Mouse (Mus musculus): ENCODE results near the gene Col25a1.

Gene Col25a1

GRCm38 (mm10) chr3:130131201-130131600 lies at the start of gene Col25a1:
Gene Col25a1 (plus strand): TSS chr3:130131501.
- no peak for DNase-seq

DNA sequence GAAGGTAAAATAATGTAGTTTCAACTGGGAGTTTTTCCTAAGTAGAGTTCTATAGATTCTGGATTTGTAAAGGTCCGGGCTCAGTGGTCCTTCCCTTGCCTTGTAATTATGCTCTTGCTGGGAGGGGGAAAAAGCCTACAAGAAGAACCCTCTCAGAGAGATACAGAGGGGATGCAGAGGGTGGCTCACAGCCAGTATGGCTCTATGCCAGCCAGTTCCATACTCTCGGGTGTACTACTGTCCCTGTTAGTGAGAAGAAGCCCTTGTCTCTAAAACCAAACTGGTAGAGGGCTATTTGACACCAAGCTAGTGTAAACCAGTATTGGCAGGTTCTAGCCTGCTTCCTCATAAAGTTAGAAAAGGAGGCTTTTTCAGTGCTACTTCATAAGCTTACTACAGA lies 48.0 kb upstream of the Col25a1 start:
- peak; percentile 57 for DNase-seq

GRCm38 (mm10) chr3:130086372-130087080 lies 44.8 kb upstream of the Col25a1 start:
- peak; percentile 96 for DNase-seq

DNA sequence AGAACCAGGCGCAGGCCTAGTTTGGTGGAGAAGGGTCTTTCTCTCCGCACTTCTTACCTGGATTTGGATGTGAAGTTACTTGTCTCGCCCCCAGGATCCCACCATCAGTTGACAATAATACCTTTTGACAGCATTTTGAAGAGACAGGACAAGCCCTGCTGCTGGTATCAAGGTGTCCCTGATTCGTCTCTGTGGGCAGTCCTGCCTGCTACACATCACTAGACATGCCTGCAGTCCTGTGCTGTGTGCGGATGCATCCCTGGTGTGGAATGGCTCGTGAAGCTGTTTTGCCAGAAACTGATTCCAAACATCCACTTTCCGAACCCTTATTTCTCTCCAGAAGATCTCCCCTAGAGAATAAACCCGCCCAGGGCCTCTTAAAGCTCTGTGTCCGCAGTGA lies 43.8 kb upstream of the Col25a1 start:
- peak; percentile 83 for DNase-seq

DNA sequence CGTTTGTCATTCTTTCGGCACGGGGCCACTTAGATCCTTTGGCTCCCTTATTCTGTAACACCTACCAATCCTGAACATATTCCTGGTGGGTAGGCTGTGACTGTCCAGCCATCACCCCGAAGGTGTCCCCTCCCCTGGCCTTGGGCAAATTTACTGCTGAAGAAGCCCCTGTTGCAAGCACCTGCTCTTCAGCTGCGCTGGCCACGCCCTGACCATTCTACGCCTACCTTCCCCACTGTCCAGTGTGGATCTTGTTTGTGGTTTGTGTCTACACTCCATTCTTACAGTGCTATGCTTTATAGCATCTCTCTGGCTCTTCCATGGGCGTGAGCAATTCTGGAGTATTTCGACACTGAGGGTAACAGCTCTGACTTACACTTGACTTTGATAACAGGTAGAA lies 42.6 kb upstream of the Col25a1 start:
- DNase-seq = peak; percentile 54

DNA sequence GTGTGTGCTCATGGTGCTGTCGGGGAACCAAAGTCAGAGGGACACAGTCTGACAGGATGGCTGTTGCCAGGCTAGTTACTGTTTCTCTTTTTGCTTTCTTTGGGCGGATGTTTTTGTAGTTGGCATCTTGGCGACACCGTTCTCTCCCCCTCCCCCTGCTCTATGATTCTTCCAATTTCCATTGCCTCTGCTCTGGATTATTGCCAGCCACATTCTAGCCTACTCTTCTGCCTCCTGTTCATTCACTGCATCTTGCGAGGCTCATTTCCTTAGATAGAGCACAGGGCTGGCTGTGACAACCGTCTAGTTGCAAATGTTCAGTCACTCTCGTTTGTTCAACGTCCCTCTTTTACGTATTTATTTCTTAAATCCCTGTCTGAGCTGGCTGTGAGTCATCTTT lies 40.8 kb upstream of the Col25a1 start:
- no peak for DNase-seq

GRCm38 (mm10) chr3:130094125-130094704 lies 37.1 kb upstream of the Col25a1 start:
- no peak for DNase-seq

GRCm38 (mm10) chr3:130095160-130095781 lies 36.0 kb upstream of the Col25a1 start:
- no peak for DNase-seq

DNA sequence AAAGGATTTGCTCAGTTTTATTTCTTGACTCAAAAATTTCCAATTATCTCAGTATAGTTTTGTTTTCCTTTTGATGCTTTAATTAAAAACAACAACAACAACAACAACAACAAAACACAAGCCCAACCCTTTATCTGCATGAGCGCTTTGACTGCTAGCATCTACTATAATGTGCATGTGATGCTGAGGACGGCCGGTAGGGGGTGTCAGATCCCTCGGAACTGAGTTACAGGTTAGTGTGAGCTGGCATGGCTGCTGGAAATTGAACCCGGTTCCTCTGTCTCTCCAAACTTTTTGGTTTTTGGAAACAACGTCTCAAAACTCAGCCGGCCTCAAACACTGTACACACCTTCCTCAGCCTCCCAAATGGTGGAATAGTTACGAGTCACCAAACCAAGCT lies 27.8 kb upstream of the Col25a1 start:
- DNase-seq = no peak

GRCm38 (mm10) chr3:130104471-130104870 lies 26.8 kb upstream of the Col25a1 start:
- DNase-seq = no peak

DNA sequence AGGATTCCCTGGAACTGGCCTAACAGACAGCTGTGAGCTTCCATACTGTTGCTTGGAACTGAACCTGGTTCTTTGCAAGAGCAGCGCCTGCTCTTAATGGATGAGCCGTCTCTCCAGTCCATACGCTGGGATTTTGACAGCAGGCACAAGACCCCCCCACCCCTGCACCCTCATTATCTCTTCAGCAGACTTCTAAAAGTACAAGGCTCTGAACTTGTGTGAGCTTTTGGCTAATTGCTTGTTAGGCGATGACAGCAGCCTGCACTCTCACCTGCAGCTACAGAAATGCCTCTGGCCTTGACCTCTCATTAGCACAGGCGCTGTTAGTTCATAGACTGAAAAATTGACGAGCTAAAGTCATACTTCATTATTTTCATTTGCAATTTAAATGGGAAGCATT lies 14.4 kb upstream of the Col25a1 start:
- no peak for DNase-seq

DNA sequence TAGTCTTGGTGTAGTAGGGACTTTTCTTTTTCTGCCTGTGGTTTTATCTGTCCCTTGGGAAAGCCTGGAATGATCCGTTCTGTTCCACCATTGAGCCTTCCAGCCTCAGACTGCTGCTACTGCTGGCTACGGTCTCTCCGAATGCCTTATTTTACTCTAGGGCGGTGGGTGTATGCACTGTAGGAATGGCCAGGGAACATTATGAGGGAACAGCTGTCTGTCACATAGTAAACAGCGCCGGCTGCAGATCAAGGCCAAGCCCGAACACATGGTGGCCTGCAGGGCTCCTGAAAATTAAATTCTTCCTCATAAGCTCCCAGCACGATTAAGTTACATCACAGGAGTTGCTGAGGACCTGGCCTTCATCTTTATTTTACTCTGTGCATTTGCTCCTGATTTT lies 3.5 kb upstream of the Col25a1 start:
- DNase-seq = no peak

DNA sequence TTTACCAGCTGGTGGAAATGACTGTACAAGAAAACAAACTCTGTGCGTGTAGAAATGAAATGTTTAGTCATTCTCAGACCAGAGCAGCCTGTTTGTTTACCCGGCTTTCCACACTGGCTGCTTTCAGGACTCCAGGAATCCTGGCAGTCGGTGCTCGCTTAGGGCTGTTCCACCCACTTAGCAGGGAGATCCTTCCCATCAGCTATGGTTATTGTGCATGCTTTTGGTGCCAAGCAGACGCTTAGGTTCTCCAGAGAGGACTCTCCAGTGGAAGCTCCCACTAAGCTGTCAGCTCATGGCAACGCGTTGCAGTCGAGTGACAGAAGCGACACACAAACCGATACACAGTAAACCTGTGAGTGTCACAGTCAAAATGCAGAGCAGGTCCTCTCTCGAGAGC lies 2.7 kb upstream of the Col25a1 start:
- DNase-seq = no peak

DNA sequence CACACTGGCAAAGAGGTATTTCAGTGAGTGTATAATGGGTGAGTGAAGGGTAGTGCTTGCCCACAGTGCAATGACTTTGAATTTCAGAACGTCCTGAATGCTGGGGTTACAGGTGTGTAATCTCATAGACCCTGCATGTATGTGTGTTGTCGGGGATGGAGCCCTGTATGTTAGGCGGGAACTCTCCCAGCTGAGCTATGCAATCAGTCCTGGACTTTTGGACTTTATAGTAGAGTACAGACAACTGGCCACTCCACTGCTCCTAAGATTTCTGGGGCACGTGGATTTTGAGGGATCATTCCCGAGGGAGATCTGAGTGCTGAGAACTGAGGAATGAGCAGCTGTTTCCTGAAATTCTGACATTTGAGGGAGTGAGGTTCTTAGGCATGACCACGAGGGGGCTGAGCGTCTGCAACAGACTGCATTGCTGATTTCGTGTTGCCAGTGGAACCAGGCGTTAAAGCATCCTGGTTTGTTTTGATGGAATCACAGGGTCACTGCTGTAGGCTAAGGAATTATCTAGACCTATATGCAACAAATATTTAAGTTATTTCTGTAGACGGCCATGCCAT lies 1.6 kb upstream of the Col25a1 start:
- no peak for DNase-seq

DNA sequence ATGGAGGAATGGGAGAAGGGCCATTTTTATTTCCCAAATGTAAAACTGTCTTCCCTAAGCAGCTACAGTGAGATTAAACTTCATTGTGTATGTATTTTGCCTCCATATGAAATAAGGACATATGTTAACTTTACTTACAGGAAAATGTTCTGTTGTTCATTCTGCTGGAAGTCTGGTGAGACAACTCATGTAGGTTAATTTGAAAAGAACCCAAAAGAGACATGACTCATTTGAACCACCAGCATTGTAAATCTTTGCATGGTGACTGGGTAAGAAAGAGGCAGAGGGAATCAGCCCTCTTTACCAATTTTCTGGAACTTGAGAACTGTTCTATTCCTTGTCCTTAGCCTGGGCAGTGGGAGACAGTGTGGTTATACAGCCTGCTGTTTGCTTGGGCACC lies 5.9 kb downstream of the Col25a1 start:
- no peak for DNase-seq

DNA sequence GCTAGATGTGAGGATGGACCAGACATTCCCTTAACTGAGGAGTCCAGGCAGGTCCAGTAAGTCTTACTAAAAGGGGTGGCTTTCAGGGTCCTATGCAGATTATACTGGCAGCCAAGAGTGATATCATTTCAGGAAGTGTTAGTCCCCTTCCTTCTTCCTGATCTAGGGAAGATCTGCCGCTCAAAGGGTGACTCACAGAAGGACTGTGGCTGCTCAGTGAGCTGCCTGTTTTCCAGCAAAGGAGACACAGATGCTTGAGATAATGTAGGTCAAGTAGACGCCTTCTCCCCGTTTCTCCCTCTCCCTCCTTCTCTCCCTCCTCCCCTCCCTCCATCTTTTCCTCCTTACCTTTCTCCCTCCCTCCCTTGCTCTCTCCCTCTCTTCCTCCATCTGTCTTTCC lies 6.3 kb downstream of the Col25a1 start:
- no peak for DNase-seq

GRCm38 (mm10) chr3:130145874-130146273 lies 14.6 kb downstream of the Col25a1 start:
- peak; percentile 82 for DNase-seq

- no peak for DNase-seq
These were observed 16.5 kb downstream of the Col25a1 start for GRCm38 (mm10) chr3:130147827-130148226.

DNA sequence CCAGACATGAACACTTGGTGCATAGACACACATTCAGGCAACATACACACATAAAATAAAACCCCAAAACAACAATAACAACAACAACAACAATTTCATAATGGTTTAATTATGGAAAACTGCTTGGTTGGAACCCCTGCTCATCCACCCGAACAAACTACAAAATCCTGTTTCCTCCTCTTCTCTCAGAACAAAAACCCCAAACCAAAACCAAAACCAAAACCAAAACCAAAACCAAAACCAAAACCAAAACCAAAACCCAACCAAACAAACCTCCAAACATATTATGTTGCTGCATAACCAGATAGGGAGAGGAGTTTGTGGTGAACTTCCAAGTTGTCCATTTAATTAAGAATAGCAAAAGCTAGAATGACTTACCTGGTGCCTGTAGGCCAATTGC lies 17.9 kb downstream of the Col25a1 start:
- DNase-seq = no peak

GRCm38 (mm10) chr3:130153117-130153516 lies 21.8 kb downstream of the Col25a1 start:
- DNase-seq = no peak

GRCm38 (mm10) chr3:130157551-130157950 lies 26.2 kb downstream of the Col25a1 start:
- no peak for DNase-seq

DNA sequence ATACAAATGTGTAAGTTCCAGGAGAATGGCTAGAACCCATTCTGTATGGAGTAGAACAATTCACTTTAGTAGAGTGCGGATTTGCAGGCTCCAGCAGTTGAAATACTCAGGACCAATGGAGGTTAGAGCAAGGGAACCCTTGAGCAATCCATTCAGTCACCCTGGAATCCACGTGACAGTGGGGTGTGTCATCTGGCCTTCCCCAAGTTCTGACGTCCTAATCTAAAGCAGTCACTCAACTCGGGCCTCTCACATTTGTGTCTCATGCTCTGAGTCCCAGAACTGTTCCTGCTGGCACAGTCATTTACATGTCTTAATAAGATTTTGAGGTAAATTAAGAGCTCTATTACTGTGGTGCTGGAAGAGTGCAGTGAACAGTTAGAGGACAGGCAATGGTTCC lies 28.6 kb downstream of the Col25a1 start:
- peak; percentile 46 for DNase-seq

DNA sequence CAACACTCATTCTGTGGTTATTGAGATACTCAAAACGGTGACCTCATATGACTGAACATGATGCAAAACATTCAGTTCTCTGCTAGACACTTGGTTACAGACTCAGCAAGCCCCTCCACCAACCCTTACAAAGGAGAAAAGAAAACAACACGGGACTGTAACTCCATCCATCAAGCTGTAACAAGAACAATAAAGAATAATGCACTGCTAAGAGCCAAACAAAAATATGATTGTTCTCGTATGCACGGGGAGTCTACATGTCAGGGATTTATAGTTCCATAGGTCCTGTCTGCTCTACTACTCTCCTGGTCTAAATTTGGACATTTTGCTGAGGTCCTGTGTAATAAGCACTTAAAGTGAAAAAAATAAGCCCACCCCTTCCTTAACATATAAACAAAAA lies 29.6 kb downstream of the Col25a1 start:
- no peak for DNase-seq

- no peak for DNase-seq
These were observed 30.1 kb downstream of the Col25a1 start for GRCm38 (mm10) chr3:130161323-130161917.
